Mouse (Mus musculus) B cell, adult 67 days (primary cell): ENCODE measurements around the gene Mup17. TPM values are rescaled to one million over a fixed set of nuclear protein-coding genes. Genes with fewer than 3 reads are reported as not detected.

Experiments used
- total RNA-seq, 2 experiments: library from RNA; stranded (reverse); gene quantifications; 4 replicates each; pipeline ENCODE4 v1.2.4; 2023

The Mup17 gene
- total RNA-seq = not detected

DNA sequence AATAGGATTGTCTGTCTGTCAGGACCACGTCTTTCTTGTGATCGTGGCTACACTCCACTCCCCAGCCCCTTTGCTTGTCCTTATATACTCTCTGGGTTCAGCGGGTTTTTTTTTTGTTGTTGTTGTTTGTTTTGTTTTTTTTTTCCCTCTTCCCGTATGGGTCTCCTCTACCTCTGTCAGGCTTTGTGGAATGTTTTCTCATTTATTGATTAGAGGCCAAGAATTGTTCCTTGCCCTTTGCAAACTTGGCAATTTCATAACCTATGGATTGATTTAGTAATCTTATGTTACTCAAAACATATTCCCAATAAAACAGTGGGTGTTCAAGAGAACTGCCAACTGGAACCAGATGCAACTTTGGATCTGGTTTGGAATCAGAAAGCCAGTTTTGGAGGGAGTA, at the start of gene Mup17:
Gene Mup17, minus strand, starts transcription at position 101 of the 400 bp plus-strand sequence.

Other genes with a start within 250 kb of the Mup17 start
- not detected for gene Mup15, start 156.1 kb downstream of the Mup17 start, total RNA-seq
- not detected for gene Mup16, start 76.3 kb downstream of the Mup17 start, total RNA-seq
- gene Mup18, start 78.3 kb upstream of the Mup17 start, total RNA-seq = not detected
- gene Mup19, start 186.4 kb upstream of the Mup17 start, total RNA-seq = not detected
- gene Mup5, start 239.4 kb upstream of the Mup17 start, total RNA-seq = not detected